ENCODE assay signal across 14 mouse cellular contexts in the genomic region with DNA sequence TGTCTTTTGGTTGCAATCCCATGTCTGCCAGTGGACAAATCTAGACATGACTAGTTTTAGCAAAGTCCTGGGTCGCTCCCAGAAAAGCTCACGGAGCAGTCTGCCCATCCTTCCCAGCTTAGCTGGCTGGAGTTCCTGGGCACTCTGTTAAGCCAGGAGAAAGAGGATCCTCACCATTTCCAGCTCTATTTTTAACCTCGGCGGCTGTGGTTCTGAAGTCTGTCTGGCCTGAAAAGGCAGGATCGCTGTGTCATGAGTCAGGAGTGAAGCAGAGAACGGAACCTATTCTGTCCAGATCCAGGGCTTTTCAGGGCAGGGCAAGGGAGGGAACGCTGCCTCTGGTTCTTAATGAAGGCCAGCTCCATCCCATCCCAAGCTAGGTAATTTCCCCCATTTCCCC. TPM values are rescaled to one million over a fixed set of nuclear protein-coding genes. Genes with fewer than 3 reads are reported as not detected.
DNase-seq lines count a peak whose midpoint lies in the region; ATAC-seq and TF ChIP-seq lines count a peak whose summit lies in the region.
"Had no signal": no experiment of that assay in that cellular context is flagged by ENCODE, and none has a peak within 500 bp of the region (broad histone marks: within the 10 kb centered on the region; RNA-seq: fewer than 3 reads in every experiment).

No protein-coding gene starts in this region.

- no peaks in the 10 kb centered on the region for H3K9me3 ChIP-seq in forebrain, postnatal 0 days (ENCODE audit: low read length)
- H3K9me3 ChIP-seq in forebrain, embryonic 16.5 days (ENCODE audit: control insufficient read depth, low read length): no peaks in the 10 kb centered on the region
- no peaks in the 10 kb centered on the region for H3K9me3 ChIP-seq in heart, postnatal 0 days (replicated peaks; ENCODE audit: control insufficient read depth, low read length)
- H3K9me3 ChIP-seq: intestine, embryonic 15.5 days; limb, embryonic 12.5 days; lung, embryonic 15.5 days had no signal

- H3K36me3 ChIP-seq in forebrain, postnatal 0 days (ENCODE audit: insufficient read depth): no peaks in the 10 kb centered on the region
- H3K36me3 ChIP-seq in forebrain, embryonic 16.5 days (ENCODE audit: control insufficient read depth, insufficient read depth): no peaks in the 10 kb centered on the region
- H3K36me3 ChIP-seq in heart, postnatal 0 days (replicated peaks; ENCODE audit: control insufficient read depth, insufficient read depth, low read length): no peaks in the 10 kb centered on the region
- H3K36me3 ChIP-seq: intestine, embryonic 15.5 days; limb, embryonic 12.5 days; lung, embryonic 15.5 days had no signal

- DNase-seq in forebrain, postnatal 0 days: peak; percentile 24
- DNase-seq in cerebellum, adult 9-10 months: peak; percentile 53
- peak; percentile 32 to 60 for DNase-seq in gastrocnemius, postnatal 36 days
- DNase-seq in heart, postnatal 0 days (ENCODE audit: low spot score): peak; percentile 25
- no peak for DNase-seq in testis, postnatal 10 days (ENCODE audit: low spot score)
- no peak for DNase-seq in liver
- DNase-seq: thymus, postnatal 14 days had no signal

- H3K9ac ChIP-seq in forebrain, postnatal 0 days: no peak overlapping the region
- no peak overlapping the region for H3K9ac ChIP-seq in forebrain, embryonic 16.5 days (replicated peaks; ENCODE audit: low read depth, low read length)
- no peak overlapping the region for H3K9ac ChIP-seq in heart, postnatal 0 days (replicated peaks; ENCODE audit: low read depth, low read length)
- H3K9ac ChIP-seq: intestine, embryonic 15.5 days; limb, embryonic 12.5 days; lung, embryonic 15.5 days had no signal

- no peak for TF ChIP-seq EP300 in heart, postnatal 0 days (IDR thresholded peaks at IDR 0.05; ENCODE audit: low read depth)

- no peak overlapping the region for H3K4me2 ChIP-seq in forebrain, postnatal 0 days (ENCODE audit: low read depth)
- no peak overlapping the region for H3K4me2 ChIP-seq in forebrain, embryonic 16.5 days (ENCODE audit: low read length)
- H3K4me2 ChIP-seq in heart, postnatal 0 days (ENCODE audit: low read depth, low read length): peak overlapping the region; percentile 39

- peaks cover 13% of the 10 kb centered on the region for H3K4me1 ChIP-seq in forebrain, postnatal 0 days (ENCODE audit: insufficient read depth)
- H3K4me1 ChIP-seq in forebrain, embryonic 16.5 days (replicated peaks; ENCODE audit: control insufficient read depth, insufficient read depth, low read length): peaks cover 12% of the 10 kb centered on the region
- 0 out of 2 replicates have a peak, but pooled peaks cover 3% of the 10 kb centered on the region for H3K4me1 ChIP-seq in heart, postnatal 0 days (ENCODE audit: control insufficient read depth, insufficient read depth)

- H3K4me3 ChIP-seq in forebrain, postnatal 0 days (ENCODE audit: low read depth, low read length): no peak overlapping the region
- no peak overlapping the region for H3K4me3 ChIP-seq in forebrain, embryonic 16.5 days (replicated peaks; ENCODE audit: low read length)
- no peak overlapping the region for H3K4me3 ChIP-seq in heart, postnatal 0 days (ENCODE audit: low read depth, low read length)
- H3K4me3 ChIP-seq: intestine, embryonic 15.5 days; layer of hippocampus, adult 2 months; lung, embryonic 15.5 days had no signal

- intact Hi-C loops in gastrocnemius, postnatal 36 days (cut with DNase I): no loop called here

- peak; percentile 21; the same call in 1 of the 2 replicates for ATAC-seq in forebrain, postnatal 0 days
- no peak for ATAC-seq in forebrain, embryonic 16.5 days
- 0 out of 2 replicates have a peak, but pooled peaks have one; percentile 17 for ATAC-seq in heart, postnatal 0 days (ENCODE audit: insufficient read depth, low read depth)
- ATAC-seq in megakaryocyte progenitor cell, adult 5-6 weeks (replicated peaks; ENCODE audit: poor library complexity): no peak

- no peak for TF ChIP-seq CTCF in forebrain, postnatal 0 days (IDR thresholded peaks at IDR 0.05; ENCODE audit: low read depth)
- TF ChIP-seq CTCF in heart, postnatal 0 days (IDR thresholded peaks at IDR 0.05; ENCODE audit: low read depth): no peak

- H3K27ac ChIP-seq in forebrain, postnatal 0 days (ENCODE audit: low read depth, low read length): no peak overlapping the region
- no peak overlapping the region for H3K27ac ChIP-seq in forebrain, embryonic 16.5 days (ENCODE audit: low read length)
- no peak overlapping the region for H3K27ac ChIP-seq in heart, postnatal 0 days (ENCODE audit: low read depth)
- H3K27ac ChIP-seq: intestine, embryonic 15.5 days; limb, embryonic 12.5 days; lung, embryonic 15.5 days had no signal

- no peaks in the 10 kb centered on the region for H3K27me3 ChIP-seq in forebrain, postnatal 0 days (ENCODE audit: insufficient read depth, low read length)
- no peaks in the 10 kb centered on the region for H3K27me3 ChIP-seq in forebrain, embryonic 16.5 days (replicated peaks; ENCODE audit: control insufficient read depth, insufficient read depth, low read length)
- peaks cover 15% of the 10 kb centered on the region for H3K27me3 ChIP-seq in heart, postnatal 0 days (ENCODE audit: control insufficient read depth, insufficient read depth, low read length)

- WGBS in forebrain, postnatal 0 days: 71% methylated on average over 7 of the region's 7 CpGs
- 72% methylated on average over 7 of the region's 7 CpGs for WGBS in forebrain, embryonic 16.5 days
- 30% methylated on average over 7 of the region's 7 CpGs for WGBS in heart, postnatal 0 days

RNA-seq across cellular contexts. Expression of a gene that starts 0.7 kb away (rescaled TPM):
- 9.0 and 10.9 TPM in 2 replicates for total RNA-seq in forebrain, postnatal 0 days (2014; rRNA removed)
- polyA plus RNA-seq in forebrain, postnatal 0 days (2015; fragmentation: Nextera tagmentation; extraction: Ambion mirVana): 4.3 and 6.3 TPM in 2 replicates
- polyA plus RNA-seq in forebrain, embryonic 16.5 days (2015; fragmentation: Nextera tagmentation; extraction: Ambion mirVana): 3.7 and 4.3 TPM in 2 replicates
- 10 to 100 TPM; 51.3 to 61.6 TPM for total RNA-seq in gastrocnemius, postnatal 36 days (2021)
- total RNA-seq in heart, postnatal 0 days (2014; rRNA removed; ENCODE audit: low replicate concordance): 0.19 and 0.31 TPM in 2 replicates
- polyA plus RNA-seq in heart, postnatal 0 days (2015; fragmentation: Nextera tagmentation; extraction: Ambion mirVana): 0.87 and 1.2 TPM in 2 replicates
- not detected in 2 replicates for total RNA-seq in megakaryocyte progenitor cell, adult 5-6 weeks (2015)
- not detected in 2 replicates for total RNA-seq in megakaryocyte progenitor cell, adult 5-6 weeks (2017)
- polyA plus RNA-seq: spleen, adult 2 months had no signal

Comparison
In these comparisons a context has a peak if more than half of its experiments do, and no peak if none do; other contexts are left out.
1. ATAC-seq: peak in forebrain, postnatal 0 days (single experiment) and heart, postnatal 0 days (single experiment); none in forebrain, embryonic 16.5 days (single experiment) and megakaryocyte progenitor cell, adult 5-6 weeks (single experiment).
2. DNase-seq: peak in forebrain, postnatal 0 days (single experiment), cerebellum, adult 9-10 months (single experiment), gastrocnemius, postnatal 36 days (2 of 2) and heart, postnatal 0 days (single experiment); none in testis, postnatal 10 days (single experiment) and liver (single experiment).